Mouse (Mus musculus) brain, adult 2 months (tissue): ENCODE measurements around the gene Ptpn13.

ENCODE experiments used
- DNase-seq: peaks from one replicate; pipeline ENCODE4 v3.0.0; 2011; ENCODE audit warnings: low read depth, low spot score

Gene Ptpn13

GRCm38 (mm10) chr5:103458959-103459675, 34.1 kb downstream of the Ptpn13 start:
- DNase-seq: no peak

- no peak for DNase-seq
Measured at GRCm38 (mm10) chr5:103460903-103461302, 35.9 kb downstream of the Ptpn13 start.

GRCm38 (mm10) chr5:103463661-103464219, 38.7 kb downstream of the Ptpn13 start:
- DNase-seq: peak; percentile 11

- DNase-seq: no peak
Measured at GRCm38 (mm10) chr5:103464329-103464728, 39.3 kb downstream of the Ptpn13 start.

GRCm38 (mm10) chr5:103464771-103465170, 39.8 kb downstream of the Ptpn13 start:
- no peak for DNase-seq

GRCm38 (mm10) chr5:103472670-103473069, 47.7 kb downstream of the Ptpn13 start:
- no peak for DNase-seq

- no peak for DNase-seq
Measured at GRCm38 (mm10) chr5:103473467-103474096, 48.6 kb downstream of the Ptpn13 start.

- DNase-seq: no peak
Measured at GRCm38 (mm10) chr5:103474259-103474658, 49.3 kb downstream of the Ptpn13 start.

- no peak for DNase-seq
Measured at GRCm38 (mm10) chr5:103475503-103475902, 50.5 kb downstream of the Ptpn13 start.

- DNase-seq: no peak
Measured at GRCm38 (mm10) chr5:103479503-103479902, 54.5 kb downstream of the Ptpn13 start.

GRCm38 (mm10) chr5:103481222-103481621, 56.2 kb downstream of the Ptpn13 start:
- DNase-seq: no peak

- no peak for DNase-seq
Measured at GRCm38 (mm10) chr5:103487001-103487400, 62.0 kb downstream of the Ptpn13 start.

GRCm38 (mm10) chr5:103490964-103491363, 66.0 kb downstream of the Ptpn13 start:
- DNase-seq: no peak

- no peak for DNase-seq
Measured at GRCm38 (mm10) chr5:103491788-103492187, 66.8 kb downstream of the Ptpn13 start.

- no peak for DNase-seq
Measured at GRCm38 (mm10) chr5:103497061-103497460, 72.1 kb downstream of the Ptpn13 start.

GRCm38 (mm10) chr5:103497480-103497879, 72.5 kb downstream of the Ptpn13 start:
- DNase-seq: peak; percentile 38

- no peak for DNase-seq
Measured at GRCm38 (mm10) chr5:103499305-103499704, 74.3 kb downstream of the Ptpn13 start.

- DNase-seq: no peak
Measured at GRCm38 (mm10) chr5:103501076-103501475, 76.1 kb downstream of the Ptpn13 start.

GRCm38 (mm10) chr5:103501839-103502238, 76.8 kb downstream of the Ptpn13 start:
- DNase-seq: no peak

- DNase-seq: no peak
Measured at GRCm38 (mm10) chr5:103513162-103513561, 88.2 kb downstream of the Ptpn13 start.

GRCm38 (mm10) chr5:103514441-103514840, 89.4 kb downstream of the Ptpn13 start:
- no peak for DNase-seq

- no peak for DNase-seq
Measured at GRCm38 (mm10) chr5:103515876-103516275, 90.9 kb downstream of the Ptpn13 start.

GRCm38 (mm10) chr5:103516555-103516954, 91.6 kb downstream of the Ptpn13 start:
- DNase-seq: no peak
